Mouse (Mus musculus) midbrain, embryonic 13.5 days (tissue): Measurements from ENCODE around the gene Cilp2. TPM values are rescaled to one million over a fixed set of nuclear protein-coding genes. Genes with fewer than 3 reads are reported as not detected.

Experiments
- ATAC-seq: fragments of 200-750 bp; cut with Nextera tagmentation; 2 replicates; pipeline ENCODE4 v1.8.0; 2017; ENCODE audit warnings: mild to moderate bottlenecking, moderate TSS enrichment, moderate library complexity
- H3K27ac ChIP-seq: fragments of 300-500 bp; sonication (generic); 2 replicates; pipeline ENCODE4 v1.5.1; 2015; ENCODE audit warnings: inconsistent platforms, mild to moderate bottlenecking, moderate library complexity
- H3K27me3 ChIP-seq: fragments of 300-500 bp; sonication (generic); 2 replicates; pipeline ENCODE4 v1.6.1; 2015; ENCODE audit warnings: mild to moderate bottlenecking, inconsistent platforms
- H3K36me3 ChIP-seq: fragments of 300-500 bp; sonication (generic); 2 replicates; pipeline ENCODE4 v1.6.1; 2015; ENCODE audit warnings: mild to moderate bottlenecking, inconsistent platforms
- H3K4me1 ChIP-seq: fragments of 300-500 bp; sonication (generic); replicated peaks from 2 replicates; pipeline ENCODE4 v1.6.1; 2015; ENCODE audit warnings: inconsistent platforms
- H3K4me2 ChIP-seq: fragments of 300-500 bp; sonication (generic); replicated peaks from 2 replicates; pipeline ENCODE4 v1.6.1; 2015; ENCODE audit warnings: moderate library complexity, mild to moderate bottlenecking, inconsistent platforms
- H3K4me3 ChIP-seq: fragments of 300-500 bp; sonication (generic); replicated peaks from 2 replicates; pipeline ENCODE4 v1.5.1; 2015; ENCODE audit warnings: mild to moderate bottlenecking, inconsistent platforms
- H3K9ac ChIP-seq: fragments of 300-500 bp; sonication (generic); replicated peaks from 2 replicates; pipeline ENCODE4 v1.6.1; 2015; ENCODE audit warnings: mild to moderate bottlenecking, inconsistent platforms
- H3K9me3 ChIP-seq: fragments of 300-500 bp; sonication (generic); 2 replicates; pipeline ENCODE4 v1.6.1; 2016; ENCODE audit warnings: mild to moderate bottlenecking, inconsistent platforms
- WGBS: fragments of 180-500 bp; shearing (Covaris S2); methylation state at CpG from one replicate; pipeline ENCODE4 v1.1.7; 2015; 5-methylcytosine and 5-hydroxymethylcytosine counted together
- polyA plus RNA-seq: library from polyadenylated mRNA; unstranded; fragments of >200 nt; fragmentation: Nextera tagmentation; extraction: Ambion mirVana; gene quantifications from 2 replicates; pipeline ENCODE4 v1.2.1, GENCODE M21; 2015

The Cilp2 gene
- polyA plus RNA-seq, 1 experiment from 2014 or later = 2.1 TPM

- 0 out of 2 replicates have a peak overlapping the region, but pooled peaks have one; percentile 1 for H3K27ac ChIP-seq
- H3K4me1 ChIP-seq = peaks cover 10% of the 10 kb centered on the region
- H3K36me3 ChIP-seq = peaks cover 65% of the 10 kb centered on the region
- H3K27me3 ChIP-seq = no peaks in the 10 kb centered on the region
- no peak for ATAC-seq
- 31% methylated on average over 5 of the region's 5 CpGs for WGBS
- H3K4me3 ChIP-seq = no peak overlapping the region
- no peak overlapping the region for H3K4me2 ChIP-seq
- peak overlapping the region; percentile 24; the same call in 1 of the 2 replicates for H3K9ac ChIP-seq
- no peaks in the 10 kb centered on the region for H3K9me3 ChIP-seq
These were observed 28.3 kb upstream of the Cilp2 start for GRCm38 (mm10) chr8:69915748-69916147.

GRCm38 (mm10) chr8:69914526-69914925 lies 27.0 kb upstream of the Cilp2 start:
- Histone ChIP-seq H3K27me3 (no peaks in the 10 kb centered on the region), H3K4me2 (no peak overlapping the region), H3K4me1 (no peaks in the 10 kb centered on the region; the same call in 1 of the 2 replicates), H3K4me3 (no peak overlapping the region), H3K27ac (no peak overlapping the region), H3K9ac (no peak overlapping the region), H3K9me3 (no peaks in the 10 kb centered on the region), H3K36me3 (peaks cover 77% of the 10 kb centered on the region)
- WGBS = 93% methylated on average over 4 of the region's 4 CpGs
- no peak for ATAC-seq

GRCm38 (mm10) chr8:69912478-69913074 lies 25.1 kb upstream of the Cilp2 start:
- Histone ChIP-seq H3K27me3 (no peaks in the 10 kb centered on the region), H3K9me3 (no peaks in the 10 kb centered on the region), H3K4me2 (no peak overlapping the region), H3K27ac (no peak overlapping the region), H3K4me3 (no peak overlapping the region), H3K4me1 (no peaks in the 10 kb centered on the region; the same call in 1 of the 2 replicates), H3K9ac (no peak overlapping the region), H3K36me3 (peaks cover 90% of the 10 kb centered on the region)
- ATAC-seq = no peak
- 90% methylated on average over 12 of the region's 12 CpGs for WGBS

GRCm38 (mm10) chr8:69911917-69912316 lies 24.4 kb upstream of the Cilp2 start:
- H3K4me2 ChIP-seq = no peak overlapping the region
- H3K27me3 ChIP-seq = no peaks in the 10 kb centered on the region
- H3K4me3 ChIP-seq = no peak overlapping the region
- 93% methylated on average over 13 of the region's 13 CpGs for WGBS
- H3K9ac ChIP-seq = no peak overlapping the region
- ATAC-seq = no peak
- no peaks in the 10 kb centered on the region for H3K9me3 ChIP-seq
- peaks cover 86% of the 10 kb centered on the region for H3K36me3 ChIP-seq
- no peak overlapping the region for H3K27ac ChIP-seq
- no peaks in the 10 kb centered on the region; the same call in 1 of the 2 replicates for H3K4me1 ChIP-seq

GRCm38 (mm10) chr8:69907106-69907505 lies 19.6 kb upstream of the Cilp2 start:
- no peaks in the 10 kb centered on the region for H3K9me3 ChIP-seq
- H3K4me3 ChIP-seq = no peak overlapping the region
- peaks cover 45% of the 10 kb centered on the region for H3K36me3 ChIP-seq
- H3K27ac ChIP-seq = no peak overlapping the region
- H3K27me3 ChIP-seq = no peaks in the 10 kb centered on the region
- 89% methylated on average over 2 of the region's 2 CpGs for WGBS
- H3K4me2 ChIP-seq = no peak overlapping the region
- H3K4me1 ChIP-seq = peaks cover 16% of the 10 kb centered on the region
- ATAC-seq = no peak
- H3K9ac ChIP-seq = no peak overlapping the region

- Histone ChIP-seq H3K4me2 (no peak overlapping the region), H3K27ac (no peak overlapping the region), H3K4me1 (peaks cover 21% of the 10 kb centered on the region), H3K9me3 (no peaks in the 10 kb centered on the region), H3K36me3 (peaks cover 36% of the 10 kb centered on the region), H3K27me3 (no peaks in the 10 kb centered on the region), H3K9ac (no peak overlapping the region), H3K4me3 (no peak overlapping the region)
- WGBS = 97% methylated on average over 2 of the region's 2 CpGs
- ATAC-seq = no peak
These were observed 18.8 kb upstream of the Cilp2 start for GRCm38 (mm10) chr8:69906260-69906659.

- Histone ChIP-seq H3K4me2 (peak overlapping the region; percentile 98; the same call in 1 of the 2 replicates), H3K36me3 (peaks cover 15% of the 10 kb centered on the region), H3K27me3 (no peaks in the 10 kb centered on the region), H3K9me3 (no peaks in the 10 kb centered on the region), H3K9ac (no peak overlapping the region), H3K27ac (no peak overlapping the region), H3K4me3 (no peak overlapping the region), H3K4me1 (peaks cover 39% of the 10 kb centered on the region)
- no peak for ATAC-seq
- 79% methylated on average over 8 of the region's 8 CpGs for WGBS
These were observed 16.6 kb upstream of the Cilp2 start for GRCm38 (mm10) chr8:69904096-69904495.

- H3K36me3 ChIP-seq = peaks cover 7% of the 10 kb centered on the region
- H3K9me3 ChIP-seq = no peaks in the 10 kb centered on the region
- peak overlapping the region; percentile 98 for H3K4me2 ChIP-seq
- peak overlapping the region; percentile 80 for H3K27ac ChIP-seq
- peak overlapping the region; percentile 76 for H3K4me3 ChIP-seq
- H3K4me1 ChIP-seq = peaks cover 47% of the 10 kb centered on the region
- under 1% methylated on average over 43 of the region's 45 CpGs for WGBS
- H3K9ac ChIP-seq = peak overlapping the region; percentile 76
- H3K27me3 ChIP-seq = no peaks in the 10 kb centered on the region
- peak; percentile 91 for ATAC-seq
These were observed 15.6 kb upstream of the Cilp2 start for GRCm38 (mm10) chr8:69903063-69903542.

- H3K36me3 ChIP-seq = peaks cover 3% of the 10 kb centered on the region; the same call in 1 of the 2 replicates
- ATAC-seq = peak; percentile 15
- peak within 1 kb of the TSS; percentile 98 for H3K4me2 ChIP-seq
- 6% methylated on average over 89 of the region's 89 CpGs for WGBS
- peak within 1 kb of the TSS; percentile 76 for H3K4me3 ChIP-seq
- peaks cover 53% of the 10 kb centered on the region for H3K4me1 ChIP-seq
- peak within 1 kb of the TSS; percentile 88 for H3K27ac ChIP-seq
- H3K27me3 ChIP-seq = no peaks in the 10 kb centered on the region
- H3K9ac ChIP-seq = peak within 1 kb of the TSS; percentile 81
- H3K9me3 ChIP-seq = no peaks in the 10 kb centered on the region
These were observed 14.9 kb upstream of the Cilp2 start, which contains the start of the genes Tssk6, Ndufa13 and Yjefn3 for GRCm38 (mm10) chr8:69902163-69903062. Tssk6 (plus strand) TSS chr8:69902184. Ndufa13 (minus strand) TSS chr8:69902558. Yjefn3 (minus strand) TSS chr8:69902712.

GRCm38 (mm10) chr8:69901484-69902162 lies 14.1 kb upstream of the Cilp2 start:
- ATAC-seq = peak; percentile 70
- Histone ChIP-seq H3K36me3 (0 out of 2 replicates have a peak, but pooled peaks cover 2% of the 10 kb centered on the region), H3K27me3 (no peaks in the 10 kb centered on the region), H3K4me2 (peak overlapping the region; percentile 98), H3K4me1 (peaks cover 60% of the 10 kb centered on the region), H3K27ac (peak overlapping the region; percentile 88), H3K9ac (peak overlapping the region; percentile 81), H3K9me3 (no peaks in the 10 kb centered on the region), H3K4me3 (peak overlapping the region; percentile 76)
- WGBS = 3% methylated on average over 41 of the region's 41 CpGs

GRCm38 (mm10) chr8:69900895-69901451 lies 13.5 kb upstream of the Cilp2 start:
- H3K4me3 ChIP-seq = peak overlapping the region; percentile 76
- H3K4me1 ChIP-seq = peaks cover 62% of the 10 kb centered on the region
- H3K27ac ChIP-seq = peak overlapping the region; percentile 88
- ATAC-seq = 0 out of 2 replicates have a peak, but pooled peaks have one; percentile 0
- H3K4me2 ChIP-seq = peak overlapping the region; percentile 98
- H3K36me3 ChIP-seq = 0 out of 2 replicates have a peak, but pooled peaks cover 4% of the 10 kb centered on the region
- WGBS = 24% methylated on average over 12 of the region's 12 CpGs
- H3K9me3 ChIP-seq = no peaks in the 10 kb centered on the region
- H3K27me3 ChIP-seq = no peaks in the 10 kb centered on the region
- H3K9ac ChIP-seq = peak overlapping the region; percentile 81
